Mouse (Mus musculus) embryonic facial prominence, embryonic 14.5 days (tissue): Measurements from ENCODE around the gene Hapln4. TPM values are rescaled to one million over a fixed set of nuclear protein-coding genes. Genes with fewer than 3 reads are reported as not detected.
A peak's percentile ranks its signal among the peaks of the same experiment; 100 is the strongest.

ENCODE experiments used
- ATAC-seq: fragments of 200-750 bp; cut with Nextera tagmentation; 2 replicates; pipeline ENCODE4 v1.8.0; 2017; ENCODE audit warnings: low read depth, moderate number of reproducible peaks, moderate TSS enrichment
- DNase-seq: peaks from one replicate; pipeline ENCODE4 v3.0.0-alpha.2; 2015; ENCODE audit warnings: low spot score
- H3K27ac ChIP-seq: fragments of 300-500 bp; sonication (generic); replicated peaks from 2 replicates; pipeline ENCODE4 v1.5.1; 2014; ENCODE audit warnings: low read depth, mild to moderate bottlenecking, low read length, moderate library complexity
- H3K27me3 ChIP-seq: fragments of 300-500 bp; sonication (generic); replicated peaks from 2 replicates; pipeline ENCODE4 v1.6.1; 2014; ENCODE audit warnings: low read length; ENCODE audit not compliant: control insufficient read depth, insufficient read depth
- H3K36me3 ChIP-seq: fragments of 300-500 bp; sonication (generic); 2 replicates; pipeline ENCODE4 v1.6.1; 2014; ENCODE audit warnings: low read length, mixed read lengths; ENCODE audit not compliant: control insufficient read depth, insufficient read depth
- H3K4me1 ChIP-seq: fragments of 300-500 bp; sonication (generic); 2 replicates; pipeline ENCODE4 v1.6.1; 2014; ENCODE audit warnings: antibody characterized with exemption, low read length; ENCODE audit not compliant: control insufficient read depth, insufficient read depth
- H3K4me2 ChIP-seq: fragments of 300-500 bp; sonication (generic); 2 replicates; pipeline ENCODE4 v1.6.1; 2014; ENCODE audit warnings: low read depth, mild to moderate bottlenecking, low read length, moderate library complexity, mixed read lengths
- H3K4me3 ChIP-seq: fragments of 300-500 bp; sonication (generic); 2 replicates; pipeline ENCODE4 v1.5.1; 2014; ENCODE audit warnings: low read depth, mild to moderate bottlenecking, low read length
- H3K9ac ChIP-seq: fragments of 300-500 bp; sonication (generic); 2 replicates; pipeline ENCODE4 v1.6.1; 2014; ENCODE audit warnings: low read depth, mild to moderate bottlenecking, low read length, moderate library complexity, mixed read lengths
- H3K9me3 ChIP-seq: fragments of 300-500 bp; sonication (generic); 2 replicates; pipeline ENCODE4 v1.6.1; 2016; ENCODE audit warnings: low read length; ENCODE audit not compliant: control insufficient read depth
- WGBS: fragments of 180-500 bp; shearing (Covaris S2); extraction: QIAGEN DNeasy Blood & Tissue Kit; methylation state at CpG from one replicate; pipeline ENCODE4 v1.1.7; 2014; 5-methylcytosine and 5-hydroxymethylcytosine counted together
- polyA plus RNA-seq: library from polyadenylated mRNA; unstranded; fragments of >200 nt; fragmentation: Nextera tagmentation; extraction: Ambion mirVana; gene quantifications from 2 replicates; pipeline ENCODE4 v1.2.1, GENCODE M21; 2014

The Hapln4 gene
- polyA plus RNA-seq, 1 experiment from 2014 or later: 0.53 TPM

GRCm38 (mm10) chr8:70071836-70072440 is 11.3 kb upstream of the Hapln4 start:
- H3K9ac ChIP-seq: no peak overlapping the region
- no peaks in the 10 kb centered on the region for H3K9me3 ChIP-seq
- peaks cover 49% of the 10 kb centered on the region for H3K36me3 ChIP-seq
- ATAC-seq (no peak), DNase-seq (no peak)
- no peaks in the 10 kb centered on the region for H3K27me3 ChIP-seq
- H3K4me1 ChIP-seq: no peaks in the 10 kb centered on the region
- H3K27ac ChIP-seq: no peak overlapping the region
- WGBS: 84% methylated on average over 2 of the region's 2 CpGs
- H3K4me2 ChIP-seq: no peak overlapping the region
- H3K4me3 ChIP-seq: no peak overlapping the region

GRCm38 (mm10) chr8:70072441-70073069 is 10.7 kb upstream of the Hapln4 start, which contains the start of gene Tm6sf2:
Gene Tm6sf2 (plus strand): TSS chr8:70072924.
- peak within 1 kb of the TSS; percentile 25; the same call in 1 of the 2 replicates for H3K9ac ChIP-seq
- H3K36me3 ChIP-seq: peaks cover 42% of the 10 kb centered on the region
- H3K27me3 ChIP-seq: no peaks in the 10 kb centered on the region
- no peaks in the 10 kb centered on the region for H3K4me1 ChIP-seq
- H3K4me2 ChIP-seq: peak within 1 kb of the TSS; percentile 49
- no peaks in the 10 kb centered on the region for H3K9me3 ChIP-seq
- WGBS: 16% methylated on average over 21 of the region's 27 CpGs
- H3K4me3 ChIP-seq: peak within 1 kb of the TSS; percentile 19
- ATAC-seq (peak; percentile 53), DNase-seq (no peak)
- H3K27ac ChIP-seq: no peak within 1 kb of the TSS

DNA sequence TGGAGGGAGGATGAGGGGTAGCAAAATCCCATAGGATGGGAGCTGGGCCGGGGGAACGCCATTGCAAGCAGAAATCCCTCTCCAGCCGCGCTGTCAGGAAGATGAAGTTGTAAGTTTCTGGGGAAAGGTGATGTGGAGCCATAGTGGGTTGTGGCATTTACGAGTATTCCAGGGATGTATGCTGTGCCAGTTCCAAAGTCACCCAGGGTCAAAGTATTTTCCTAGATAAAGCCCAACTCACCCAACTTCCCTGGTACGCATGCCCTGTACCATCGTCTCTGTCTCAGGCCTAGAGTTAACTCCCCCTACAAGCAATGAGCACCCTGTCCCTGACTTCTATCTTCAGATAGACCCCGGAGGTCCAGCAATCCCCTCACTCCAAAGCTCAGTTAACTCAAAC is 10.1 kb upstream of the Hapln4 start:
- Histone ChIP-seq H3K9ac (0 out of 2 replicates have a peak overlapping the region, but pooled peaks have one; percentile 25), H3K4me3 (peak overlapping the region; percentile 19; the same call in 1 of the 2 replicates), H3K4me2 (peak overlapping the region; percentile 49), H3K4me1 (no peaks in the 10 kb centered on the region), H3K27me3 (no peaks in the 10 kb centered on the region), H3K27ac (no peak overlapping the region), H3K9me3 (no peaks in the 10 kb centered on the region), H3K36me3 (peaks cover 38% of the 10 kb centered on the region)
- ATAC-seq (no peak), DNase-seq (no peak)
- 66% methylated on average over 8 of the region's 8 CpGs for WGBS

DNA sequence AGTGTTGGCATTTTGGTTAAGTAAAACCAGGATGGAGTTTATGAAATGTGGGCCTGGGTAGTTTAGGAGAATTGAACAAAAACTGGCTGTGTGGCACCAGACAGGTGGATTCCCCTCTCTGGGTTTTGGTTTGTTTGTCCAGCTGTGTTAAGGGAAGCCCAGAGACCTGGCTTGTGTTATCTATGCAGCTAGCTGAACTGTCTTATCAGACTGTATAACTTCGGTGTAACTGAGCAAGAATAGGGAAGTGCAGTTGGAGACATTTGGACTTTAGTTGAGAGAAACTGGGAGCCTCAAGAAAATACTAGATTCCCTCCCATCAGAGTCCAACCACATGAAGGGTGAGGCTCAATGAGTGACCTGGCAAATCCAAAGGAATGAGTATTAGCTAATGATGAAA is 9.6 kb upstream of the Hapln4 start:
- WGBS: 90% methylated on average over 1 of the region's 1 CpGs

GRCm38 (mm10) chr8:70081976-70082375 is 1.3 kb upstream of the Hapln4 start:
- WGBS: 92% methylated on average over 2 of the region's 2 CpGs

More for the DNA sequence above, 9.6 kb upstream of the Hapln4 start:
- no peak for DNase-seq
- ATAC-seq: no peak
- no peaks in the 10 kb centered on the region for H3K4me1 ChIP-seq
- H3K4me3 ChIP-seq: no peak overlapping the region
- no peak overlapping the region for H3K4me2 ChIP-seq
- H3K36me3 ChIP-seq: peaks cover 33% of the 10 kb centered on the region
- H3K9ac ChIP-seq: no peak overlapping the region
- no peaks in the 10 kb centered on the region for H3K27me3 ChIP-seq
- H3K9me3 ChIP-seq: no peaks in the 10 kb centered on the region
- no peak overlapping the region for H3K27ac ChIP-seq

GRCm38 (mm10) chr8:70084191-70085065 is 1.2 kb downstream of the Hapln4 start:
- ATAC-seq (peak; percentile 13; the same call in 1 of the 2 replicates), DNase-seq (no peak)
- Histone ChIP-seq H3K36me3 (no peaks in the 10 kb centered on the region), H3K27me3 (peaks cover 71% of the 10 kb centered on the region), H3K9me3 (no peaks in the 10 kb centered on the region), H3K4me2 (peak overlapping the region; percentile 80), H3K9ac (peak overlapping the region; percentile 47), H3K4me1 (peaks cover 10% of the 10 kb centered on the region; the same call in 1 of the 2 replicates), H3K27ac (no peak overlapping the region), H3K4me3 (peak overlapping the region; percentile 42)
- WGBS: 3% methylated on average over 55 of the region's 71 CpGs

More at GRCm38 (mm10) chr8:70081976-70082375, 1.3 kb upstream of the Hapln4 start:
- no peak overlapping the region for H3K27ac ChIP-seq
- no peaks in the 10 kb centered on the region for H3K9me3 ChIP-seq
- H3K27me3 ChIP-seq: peaks cover 47% of the 10 kb centered on the region
- no peak for ATAC-seq
- no peak overlapping the region for H3K9ac ChIP-seq
- peaks cover 10% of the 10 kb centered on the region; the same call in 1 of the 2 replicates for H3K4me1 ChIP-seq
- H3K4me2 ChIP-seq: no peak overlapping the region
- no peaks in the 10 kb centered on the region for H3K36me3 ChIP-seq
- no peak overlapping the region for H3K4me3 ChIP-seq
- DNase-seq: no peak

GRCm38 (mm10) chr8:70086151-70086550 is 2.9 kb downstream of the Hapln4 start:
- H3K4me2 ChIP-seq: no peak overlapping the region
- 42% methylated on average over 1 of the region's 1 CpGs for WGBS

DNA sequence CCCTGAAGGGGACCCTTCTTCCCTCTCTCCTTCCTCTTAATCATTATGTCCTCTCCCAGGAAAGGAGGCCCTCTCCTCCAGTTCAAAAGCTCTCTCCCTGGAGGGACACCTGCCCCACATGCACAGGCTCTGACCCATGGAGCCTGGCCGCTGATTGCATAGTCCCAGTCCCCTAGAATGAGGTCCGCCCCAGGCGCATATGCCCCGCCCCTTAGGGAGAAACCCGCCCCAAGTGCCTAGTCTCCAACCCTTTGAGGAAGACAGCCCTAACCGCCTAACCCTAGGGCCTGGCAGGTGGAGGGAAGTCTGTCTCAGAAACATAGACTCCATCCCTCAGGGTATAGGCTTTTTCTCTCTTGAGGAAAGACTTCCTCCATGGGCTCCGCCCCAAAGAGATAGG is 4.0 kb downstream of the Hapln4 start:
- 9% methylated on average over 7 of the region's 7 CpGs for WGBS
- H3K4me1 ChIP-seq: peaks cover 10% of the 10 kb centered on the region; the same call in 1 of the 2 replicates
- H3K4me3 ChIP-seq: no peak overlapping the region
- H3K36me3 ChIP-seq: no peaks in the 10 kb centered on the region
- DNase-seq (no peak), ATAC-seq (no peak; the same call in 1 of the 2 replicates)
- peaks cover 94% of the 10 kb centered on the region for H3K27me3 ChIP-seq
- no peak overlapping the region for H3K9ac ChIP-seq
- no peak overlapping the region for H3K4me2 ChIP-seq
- no peaks in the 10 kb centered on the region for H3K9me3 ChIP-seq
- H3K27ac ChIP-seq: no peak overlapping the region

More at GRCm38 (mm10) chr8:70086151-70086550, 2.9 kb downstream of the Hapln4 start:
- no peak for DNase-seq
- H3K27ac ChIP-seq: no peak overlapping the region
- H3K9me3 ChIP-seq: no peaks in the 10 kb centered on the region
- peaks cover 87% of the 10 kb centered on the region for H3K27me3 ChIP-seq
- H3K9ac ChIP-seq: no peak overlapping the region
- no peak overlapping the region for H3K4me3 ChIP-seq
- peaks cover 10% of the 10 kb centered on the region; the same call in 1 of the 2 replicates for H3K4me1 ChIP-seq
- H3K36me3 ChIP-seq: no peaks in the 10 kb centered on the region
- ATAC-seq: no peak
